Mouse (Mus musculus): ENCODE data around the gene Ddx5. TPM values are rescaled to one million over a fixed set of nuclear protein-coding genes. Genes with fewer than 3 reads are reported as not detected.

Ddx5 gene
- polyA plus RNA-seq, 1 experiment from 2014 or later, result 503 TPM

DNA sequence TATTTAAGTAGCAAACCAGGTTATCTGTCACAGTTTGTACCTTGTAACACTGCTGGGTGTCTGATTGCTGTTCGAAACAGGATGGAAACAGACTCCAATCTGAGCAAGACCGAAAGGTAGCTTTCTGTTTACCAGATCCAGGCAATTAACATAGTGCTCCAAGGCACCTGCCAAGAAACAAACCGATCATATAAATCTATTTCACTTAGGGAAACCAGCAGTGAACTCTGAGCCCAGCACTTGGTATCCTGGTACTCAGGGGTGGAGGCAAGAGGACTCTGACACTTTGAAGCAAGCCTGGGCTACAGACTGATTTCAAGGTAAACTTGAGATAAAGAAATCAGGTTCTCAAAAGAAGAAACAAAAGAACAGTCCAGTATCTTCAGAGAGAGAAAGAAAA lies 11.6 kb downstream of the Ddx5 start:
- no peaks in the 10 kb centered on the region for H3K9me3 ChIP-seq (replicated peaks)
- 94% methylated on average over 3 of the region's 3 CpGs for WGBS
- H3K36me3 ChIP-seq (ENCODE audit: poor library complexity, severe bottlenecking), result peaks cover 64% of the 10 kb centered on the region

DNA sequence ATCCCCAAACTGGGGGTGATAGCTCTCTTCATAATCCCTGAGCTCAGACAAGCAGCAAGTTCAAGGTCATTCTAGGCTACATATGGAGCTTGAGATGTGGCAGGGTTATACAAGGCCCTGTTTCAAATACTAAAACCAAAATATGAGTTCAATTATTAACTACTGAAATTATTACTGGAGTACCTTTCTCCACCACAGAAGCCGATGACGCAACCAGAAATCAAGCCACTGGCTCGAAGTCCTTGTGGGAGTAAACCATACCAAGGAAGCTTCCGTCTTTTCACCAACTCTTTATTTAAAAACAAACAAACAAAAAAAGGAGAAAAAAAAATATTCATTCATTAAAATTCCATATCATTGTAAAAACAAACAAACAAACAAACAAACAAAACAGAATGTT lies 12.0 kb downstream of the Ddx5 start:
- Histone ChIP-seq H3K27me3 (no peaks in the 10 kb centered on the region), H3K9ac (no peak overlapping the region), H3K27ac (no peak overlapping the region), H3K4me3 (no peak overlapping the region), H3K4me2 (no peak overlapping the region), H3K9me3 (replicated peaks) (no peaks in the 10 kb centered on the region), H3K36me3 (ENCODE audit: poor library complexity, severe bottlenecking) (peaks cover 64% of the 10 kb centered on the region), H3K4me1 (peaks cover 9% of the 10 kb centered on the region)
- ATAC-seq, result no peak
- WGBS, result 91% methylated on average over 4 of the region's 4 CpGs

More for the DNA sequence above, 11.6 kb downstream of the Ddx5 start:
- H3K9ac ChIP-seq, result no peak overlapping the region
- no peak overlapping the region for H3K4me2 ChIP-seq
- no peak overlapping the region for H3K27ac ChIP-seq
- no peak overlapping the region for H3K4me3 ChIP-seq
- peaks cover 9% of the 10 kb centered on the region for H3K4me1 ChIP-seq
- ATAC-seq, result no peak
- H3K27me3 ChIP-seq, result no peaks in the 10 kb centered on the region

DNA sequence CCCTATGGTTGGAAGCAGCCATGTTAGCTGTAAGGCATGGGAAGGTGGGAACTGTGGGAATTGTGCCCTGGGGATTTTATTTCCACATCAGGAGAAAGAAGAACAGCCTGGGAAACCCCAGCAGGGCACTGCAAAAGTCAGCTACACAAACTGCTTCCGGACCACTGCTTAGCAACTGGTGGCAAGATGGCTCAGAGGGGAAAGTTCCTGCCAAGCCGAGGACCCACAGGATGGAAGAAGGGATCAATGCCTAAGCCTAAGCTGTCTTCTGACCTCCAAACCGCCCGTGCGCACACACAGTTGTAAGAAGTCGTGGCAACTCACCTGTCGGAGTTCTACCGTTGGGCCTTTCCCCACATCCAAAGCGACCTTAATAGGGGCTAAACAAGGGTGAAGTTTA lies 15.9 kb downstream of the Ddx5 start:
- 93% methylated on average over 9 of the region's 9 CpGs for WGBS
- peaks cover 79% of the 10 kb centered on the region for H3K36me3 ChIP-seq (ENCODE audit: poor library complexity, severe bottlenecking)
- no peak overlapping the region for H3K4me3 ChIP-seq
- H3K9ac ChIP-seq, result no peak overlapping the region
- H3K4me2 ChIP-seq, result no peak overlapping the region
- H3K27ac ChIP-seq, result no peak overlapping the region
- H3K4me1 ChIP-seq, result peaks cover 2% of the 10 kb centered on the region
- ATAC-seq, result no peak
- H3K27me3 ChIP-seq, result no peaks in the 10 kb centered on the region
- no peaks in the 10 kb centered on the region for H3K9me3 ChIP-seq (replicated peaks)

DNA sequence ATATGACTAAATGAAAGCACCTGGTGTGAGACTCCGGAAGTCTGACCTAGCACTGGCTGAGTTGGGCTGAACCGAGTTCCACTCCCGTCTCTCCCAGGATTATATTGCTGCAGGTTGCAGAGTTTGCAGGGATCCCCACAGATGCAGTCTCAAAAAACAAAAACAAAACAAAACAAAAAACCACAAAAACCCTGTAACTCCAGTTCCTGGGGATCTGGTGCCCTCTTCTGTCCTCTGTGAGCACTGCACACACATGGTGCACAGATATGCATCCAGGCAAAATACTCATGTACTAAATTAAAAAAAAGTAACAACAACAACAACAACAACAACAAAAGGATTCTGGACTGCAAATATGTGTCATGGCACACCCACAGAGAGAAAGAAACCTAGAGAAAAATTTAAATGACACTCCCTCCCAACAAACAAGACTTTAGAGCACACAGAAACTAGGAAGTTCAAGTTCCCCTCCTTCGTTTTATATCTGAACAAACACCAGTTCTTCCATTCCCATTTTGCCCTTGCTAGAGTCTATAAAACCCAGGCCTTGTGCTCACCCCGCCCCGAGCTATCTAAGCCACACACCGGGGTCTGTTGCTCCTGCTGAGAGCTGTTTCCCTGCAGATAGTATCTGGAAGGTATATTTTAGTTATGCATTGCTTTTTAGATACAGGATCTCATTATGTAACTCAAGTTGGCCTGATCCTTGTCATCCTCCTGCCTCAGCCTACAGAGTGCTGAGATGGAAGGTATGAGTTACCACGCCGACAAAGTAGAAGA lies 18.6 kb downstream of the Ddx5 start:
- H3K27me3 ChIP-seq, result no peaks in the 10 kb centered on the region
- no peak overlapping the region for H3K4me3 ChIP-seq
- no peaks in the 10 kb centered on the region for H3K4me1 ChIP-seq
- ATAC-seq, result no peak
- H3K36me3 ChIP-seq (ENCODE audit: poor library complexity, severe bottlenecking), result peaks cover 91% of the 10 kb centered on the region
- no peak overlapping the region for H3K27ac ChIP-seq
- no peak overlapping the region for H3K4me2 ChIP-seq
- H3K9me3 ChIP-seq (replicated peaks), result no peaks in the 10 kb centered on the region
- WGBS, result 94% methylated on average over 9 of the region's 9 CpGs
- H3K9ac ChIP-seq, result no peak overlapping the region

DNA sequence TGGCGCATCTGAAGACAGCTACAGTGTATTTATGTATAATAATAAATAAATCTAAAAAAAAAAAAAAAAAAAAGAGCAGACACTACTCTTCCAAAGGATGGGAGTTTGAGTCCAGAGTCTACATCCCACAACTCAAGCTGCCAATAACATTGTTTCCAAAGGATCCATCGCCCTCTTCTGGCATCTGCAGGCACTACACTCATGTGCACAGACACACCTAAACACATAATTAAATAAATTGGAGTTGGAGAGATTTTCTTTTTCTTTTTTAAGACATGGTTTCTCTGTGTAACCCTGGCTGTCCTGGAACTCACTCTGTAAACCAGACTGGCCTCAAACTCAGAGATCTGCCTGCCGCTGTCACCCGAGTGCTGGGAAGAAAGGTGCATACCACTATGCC lies 21.5 kb downstream of the Ddx5 start:
- Histone ChIP-seq H3K4me1 (no peaks in the 10 kb centered on the region), H3K9ac (no peak overlapping the region), H3K27ac (no peak overlapping the region), H3K4me3 (no peak overlapping the region), H3K9me3 (replicated peaks) (no peaks in the 10 kb centered on the region), H3K27me3 (no peaks in the 10 kb centered on the region), H3K36me3 (ENCODE audit: poor library complexity, severe bottlenecking) (peaks cover 63% of the 10 kb centered on the region), H3K4me2 (no peak overlapping the region)
- no peak for ATAC-seq
- WGBS, result 99% methylated on average over 4 of the region's 4 CpGs

DNA sequence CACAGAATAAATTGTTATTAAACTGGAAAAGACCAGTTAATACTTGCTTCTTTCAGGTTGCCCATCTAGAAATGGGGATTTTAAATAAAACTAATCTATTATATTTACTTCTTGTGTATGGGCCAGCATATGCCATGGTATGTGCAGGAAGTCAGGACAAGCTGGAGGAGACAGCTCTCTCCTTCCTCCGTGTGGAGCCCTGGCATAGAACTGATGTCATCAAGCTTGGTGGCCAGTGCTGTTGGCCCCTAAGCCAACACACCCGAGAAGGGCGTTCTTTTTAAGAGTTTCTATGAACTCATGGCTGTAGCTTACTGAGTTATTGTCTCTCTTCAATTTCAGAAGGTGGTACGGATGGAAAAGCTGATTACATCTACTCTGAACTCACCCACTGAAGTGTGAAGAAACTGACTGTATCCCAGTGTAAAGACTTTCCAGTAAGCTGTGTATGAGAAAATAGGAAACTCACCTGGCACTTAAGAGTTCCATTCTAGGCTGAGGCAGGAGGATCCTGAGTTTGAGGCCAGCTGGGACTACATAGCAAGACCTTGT lies 22.3 kb downstream of the Ddx5 start:
- Histone ChIP-seq H3K9me3 (replicated peaks) (no peaks in the 10 kb centered on the region), H3K36me3 (ENCODE audit: poor library complexity, severe bottlenecking) (peaks cover 56% of the 10 kb centered on the region), H3K4me1 (no peaks in the 10 kb centered on the region), H3K27me3 (no peaks in the 10 kb centered on the region), H3K27ac (no peak overlapping the region), H3K9ac (no peak overlapping the region), H3K4me2 (no peak overlapping the region), H3K4me3 (no peak overlapping the region)
- ATAC-seq, result no peak
- WGBS, result 89% methylated on average over 4 of the region's 4 CpGs

DNA sequence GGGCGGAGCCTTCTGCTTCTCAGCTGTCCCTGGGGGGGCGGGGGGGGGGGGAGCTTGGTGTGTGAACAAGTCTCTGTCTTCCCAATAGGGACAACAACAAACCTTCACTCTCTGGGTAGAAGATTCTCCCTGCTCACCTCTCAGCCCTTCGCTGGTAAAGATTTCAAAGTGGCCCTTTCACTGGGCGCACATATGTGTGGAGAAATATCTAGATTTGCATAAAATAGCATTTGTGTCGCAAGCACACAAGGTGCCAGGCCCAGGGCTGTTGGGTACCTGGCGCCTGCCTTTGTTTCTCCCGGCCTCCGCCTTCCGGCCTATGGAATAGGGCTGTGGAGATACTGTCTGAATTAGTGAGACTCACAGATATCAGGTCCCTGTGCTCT lies 26.2 kb downstream of the Ddx5 start:
- no peak for ATAC-seq
- H3K9me3 ChIP-seq (replicated peaks), result no peaks in the 10 kb centered on the region

DNA sequence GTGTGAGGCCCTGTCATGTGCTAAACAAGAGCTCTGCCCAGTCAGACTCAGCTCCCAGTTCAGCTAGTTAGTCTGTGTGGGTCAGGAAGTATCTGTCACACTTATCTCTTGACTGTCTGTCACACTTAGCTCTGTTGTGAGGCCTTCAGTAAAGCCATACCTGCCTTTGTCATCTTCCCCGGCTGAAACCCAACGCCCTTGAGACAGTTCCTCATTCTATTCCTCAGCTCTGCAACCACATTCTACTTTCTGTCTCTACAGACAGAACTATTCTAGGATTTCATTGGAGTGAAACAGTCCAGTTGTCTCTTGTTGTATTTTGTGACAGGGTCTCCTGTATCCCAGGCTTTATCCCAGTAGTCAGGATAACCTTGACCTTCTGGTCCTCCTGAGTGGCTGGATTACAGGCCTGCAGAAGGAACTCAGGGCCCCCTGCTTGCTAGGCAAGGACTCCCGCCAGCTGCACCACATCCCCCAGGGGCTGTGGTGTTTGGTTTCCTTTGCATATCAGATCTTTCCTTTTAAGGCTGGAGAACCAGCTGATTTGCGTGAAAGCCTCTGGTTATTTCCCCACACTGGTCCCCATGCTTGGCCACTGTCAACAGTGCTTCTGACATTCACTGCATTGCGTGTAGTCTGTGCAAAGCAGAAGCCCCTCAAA lies 26.7 kb downstream of the Ddx5 start:
- Histone ChIP-seq H3K27ac (no peak overlapping the region), H3K4me1 (no peaks in the 10 kb centered on the region), H3K9me3 (replicated peaks) (no peaks in the 10 kb centered on the region), H3K4me3 (no peak overlapping the region), H3K36me3 (ENCODE audit: poor library complexity, severe bottlenecking) (peaks cover 16% of the 10 kb centered on the region), H3K9ac (no peak overlapping the region), H3K27me3 (no peaks in the 10 kb centered on the region), H3K4me2 (no peak overlapping the region)
- WGBS, result 59% methylated on average over 5 of the region's 5 CpGs
- no peak for ATAC-seq

More for the DNA sequence above, 26.2 kb downstream of the Ddx5 start:
- no peak overlapping the region for H3K27ac ChIP-seq
- WGBS, result 76% methylated on average over 8 of the region's 9 CpGs
- peaks cover 21% of the 10 kb centered on the region for H3K36me3 ChIP-seq (ENCODE audit: poor library complexity, severe bottlenecking)
- H3K4me1 ChIP-seq, result no peaks in the 10 kb centered on the region
- no peaks in the 10 kb centered on the region for H3K27me3 ChIP-seq
- H3K9ac ChIP-seq, result no peak overlapping the region
- no peak overlapping the region for H3K4me2 ChIP-seq
- H3K4me3 ChIP-seq, result no peak overlapping the region

DNA sequence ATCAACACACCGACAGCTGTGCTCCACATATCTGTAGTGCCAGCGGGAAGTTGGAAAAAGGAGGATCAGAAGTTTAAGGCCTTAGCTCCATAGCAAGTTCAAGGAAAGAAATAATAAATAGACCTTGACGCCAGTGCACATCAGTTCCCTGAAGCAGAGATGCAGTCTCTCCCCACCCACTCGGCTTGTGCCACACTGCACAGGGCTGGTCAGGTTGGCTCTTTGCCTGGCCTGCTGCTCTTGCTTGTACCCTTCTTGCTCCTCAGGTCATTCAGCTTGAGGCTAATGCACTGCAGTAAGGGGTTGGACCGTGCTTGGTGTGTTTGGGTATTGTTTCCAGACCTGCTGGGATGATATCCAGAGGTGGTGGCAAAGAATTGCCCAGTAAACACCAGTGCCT lies 28.5 kb downstream of the Ddx5 start:
- no peak overlapping the region for H3K4me2 ChIP-seq
- no peaks in the 10 kb centered on the region for H3K36me3 ChIP-seq (ENCODE audit: poor library complexity, severe bottlenecking)
- no peaks in the 10 kb centered on the region for H3K4me1 ChIP-seq
- WGBS, result 93% methylated on average over 5 of the region's 5 CpGs
- no peak for ATAC-seq
- no peaks in the 10 kb centered on the region for H3K27me3 ChIP-seq
- H3K27ac ChIP-seq, result no peak overlapping the region
- H3K9ac ChIP-seq, result no peak overlapping the region
- H3K9me3 ChIP-seq (replicated peaks), result no peaks in the 10 kb centered on the region
- H3K4me3 ChIP-seq, result no peak overlapping the region

DNA sequence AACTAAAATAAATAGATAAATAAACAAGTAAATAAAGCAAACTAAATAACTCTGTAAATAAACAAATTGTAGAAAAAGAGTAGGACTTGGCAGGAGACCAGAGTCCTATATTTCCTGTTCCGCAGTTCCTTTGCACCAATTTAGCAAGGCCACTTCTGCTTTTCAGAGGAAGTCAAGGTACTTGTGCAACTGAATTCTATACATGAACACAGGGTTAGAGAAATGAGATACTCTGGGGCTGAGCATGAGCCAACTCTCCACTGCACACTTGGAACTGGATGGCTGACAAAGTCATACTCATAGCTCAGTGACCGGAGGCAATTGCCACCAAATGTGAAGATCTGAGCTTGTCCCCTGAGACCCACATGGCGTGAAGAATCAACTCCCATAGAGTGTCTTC lies 30.0 kb downstream of the Ddx5 start:
- no peak overlapping the region for H3K4me3 ChIP-seq
- no peaks in the 10 kb centered on the region for H3K27me3 ChIP-seq
- 92% methylated on average over 3 of the region's 3 CpGs for WGBS
- no peak overlapping the region for H3K4me2 ChIP-seq
- ATAC-seq, result no peak
- no peaks in the 10 kb centered on the region for H3K4me1 ChIP-seq
- no peaks in the 10 kb centered on the region for H3K9me3 ChIP-seq (replicated peaks)
- H3K27ac ChIP-seq, result no peak overlapping the region
- H3K36me3 ChIP-seq (ENCODE audit: poor library complexity, severe bottlenecking), result no peaks in the 10 kb centered on the region
- no peak overlapping the region for H3K9ac ChIP-seq

DNA sequence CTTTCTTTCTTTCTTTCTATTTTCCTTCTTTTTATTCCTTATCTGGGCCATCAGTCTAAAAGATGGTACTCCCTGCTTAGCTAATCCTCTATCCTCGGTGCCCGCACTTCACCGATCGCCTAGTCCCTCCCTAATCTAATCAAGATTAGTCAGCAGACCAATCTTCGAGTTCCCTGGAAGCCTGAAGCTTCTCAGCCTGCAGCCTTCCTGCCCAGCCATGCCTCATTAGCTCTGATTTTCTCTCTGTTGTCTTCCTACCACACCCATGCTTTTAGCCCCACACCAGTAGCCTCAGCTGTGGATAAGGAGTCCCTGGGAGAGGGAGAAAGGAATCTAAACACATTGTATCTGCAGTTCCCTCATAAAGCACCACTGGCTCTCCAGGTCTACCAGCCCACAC lies 33.4 kb downstream of the Ddx5 start:
- H3K27me3 ChIP-seq, result no peaks in the 10 kb centered on the region
- H3K4me3 ChIP-seq, result no peak overlapping the region
- H3K4me1 ChIP-seq, result no peaks in the 10 kb centered on the region
- H3K4me2 ChIP-seq, result no peak overlapping the region
- H3K27ac ChIP-seq, result no peak overlapping the region
- H3K9me3 ChIP-seq (replicated peaks), result no peaks in the 10 kb centered on the region
- H3K36me3 ChIP-seq (ENCODE audit: poor library complexity, severe bottlenecking), result no peaks in the 10 kb centered on the region
- H3K9ac ChIP-seq, result no peak overlapping the region
- ATAC-seq, result no peak
- WGBS, result 14% methylated on average over 5 of the region's 5 CpGs

DNA sequence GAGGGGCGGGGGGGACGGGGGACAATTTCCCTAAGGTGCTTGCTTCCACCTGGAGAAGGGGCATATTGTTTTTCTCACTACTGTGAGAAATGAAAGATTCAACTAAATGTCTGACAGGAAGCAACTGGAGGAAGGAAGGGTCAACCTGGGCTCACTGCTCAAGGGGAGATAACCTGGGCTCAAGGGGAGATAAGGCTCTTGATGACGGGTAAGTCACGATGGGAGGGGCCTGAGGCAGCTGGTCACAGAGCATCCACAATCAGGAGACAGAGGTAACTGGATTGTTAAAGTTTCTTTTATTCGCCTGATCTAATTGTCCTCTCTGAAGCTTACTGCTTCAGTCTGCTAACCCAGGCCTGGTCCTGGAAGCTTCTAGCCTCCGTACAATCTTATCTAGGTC lies 35.7 kb downstream of the Ddx5 start:
- Histone ChIP-seq H3K27ac (no peak overlapping the region), H3K9ac (no peak overlapping the region), H3K36me3 (ENCODE audit: poor library complexity, severe bottlenecking) (no peaks in the 10 kb centered on the region), H3K4me3 (no peak overlapping the region), H3K4me2 (no peak overlapping the region), H3K27me3 (no peaks in the 10 kb centered on the region), H3K9me3 (replicated peaks) (no peaks in the 10 kb centered on the region), H3K4me1 (no peaks in the 10 kb centered on the region)
- no peak for ATAC-seq
- 89% methylated on average over 6 of the region's 6 CpGs for WGBS
